Mouse (Mus musculus) liver, embryonic 15.5 days (tissue): ENCODE results near the gene Nme7. TPM values are rescaled to one million over a fixed set of nuclear protein-coding genes. Genes with fewer than 3 reads are reported as not detected.

ENCODE experiments used
- ATAC-seq: fragments of 200-750 bp; cut with Nextera tagmentation; 2 replicates; pipeline ENCODE4 v1.8.0; 2017; ENCODE audit warnings: moderate number of reproducible peaks, mild to moderate bottlenecking, moderate library complexity; ENCODE audit not compliant: insufficient read depth
- H3K27ac ChIP-seq: fragments of 300-500 bp; sonication (generic); replicated peaks from 2 replicates; pipeline ENCODE4 v1.5.1; 2015; ENCODE audit warnings: mild to moderate bottlenecking, inconsistent platforms
- H3K27me3 ChIP-seq: fragments of 300-500 bp; sonication (generic); 2 replicates; pipeline ENCODE4 v1.6.1; 2015; ENCODE audit warnings: mild to moderate bottlenecking, inconsistent platforms
- H3K36me3 ChIP-seq: fragments of 300-500 bp; sonication (generic); replicated peaks from 2 replicates; pipeline ENCODE4 v1.6.1; 2015; ENCODE audit warnings: moderate library complexity, mild to moderate bottlenecking, inconsistent platforms
- H3K4me1 ChIP-seq: fragments of 300-500 bp; sonication (generic); replicated peaks from 2 replicates; pipeline ENCODE4 v1.6.1; 2015; ENCODE audit warnings: inconsistent platforms
- H3K4me2 ChIP-seq: fragments of 300-500 bp; sonication (generic); 2 replicates; pipeline ENCODE4 v1.6.1; 2015; ENCODE audit warnings: moderate library complexity, mild to moderate bottlenecking, inconsistent platforms
- H3K4me3 ChIP-seq: fragments of 300-500 bp; sonication (generic); replicated peaks from 2 replicates; pipeline ENCODE4 v1.5.1; 2015; ENCODE audit warnings: mild to moderate bottlenecking, inconsistent platforms
- H3K9ac ChIP-seq: fragments of 300-500 bp; sonication (generic); 2 replicates; pipeline ENCODE4 v1.6.1; 2015; ENCODE audit warnings: moderate library complexity, mild to moderate bottlenecking, inconsistent platforms
- H3K9me3 ChIP-seq: fragments of 300-500 bp; sonication (generic); replicated peaks from 2 replicates; pipeline ENCODE4 v1.6.1; 2016; ENCODE audit warnings: inconsistent platforms
- WGBS: fragments of 180-500 bp; shearing (Covaris S2); methylation state at CpG from one replicate; pipeline ENCODE4 v1.1.7; 2015; ENCODE audit warnings: mixed read lengths; ENCODE audit not compliant: insufficient replicate concordance; 5-methylcytosine and 5-hydroxymethylcytosine counted together
- polyA plus RNA-seq: library from polyadenylated mRNA; unstranded; fragments of >200 nt; fragmentation: Nextera tagmentation; extraction: Ambion mirVana; gene quantifications from 2 replicates; pipeline ENCODE4 v1.2.1, GENCODE M21; 2015

Nme7 gene
- polyA plus RNA-seq, 1 experiment from 2014 or later: 10.4 TPM

GRCm38 (mm10) chr1:164292040-164292439 is 11.9 kb upstream of the Nme7 start:
- ATAC-seq: no peak
- Histone ChIP-seq H3K4me2 (no peak overlapping the region), H3K4me3 (no peak overlapping the region), H3K9ac (no peak overlapping the region), H3K4me1 (no peaks in the 10 kb centered on the region), H3K36me3 (peaks cover 46% of the 10 kb centered on the region), H3K9me3 (no peaks in the 10 kb centered on the region), H3K27ac (no peak overlapping the region), H3K27me3 (no peaks in the 10 kb centered on the region)
- 78% methylated on average over 5 of the region's 5 CpGs for WGBS

GRCm38 (mm10) chr1:164294071-164294470 is 9.8 kb upstream of the Nme7 start:
- H3K9me3 ChIP-seq: no peaks in the 10 kb centered on the region
- H3K4me2 ChIP-seq: no peak overlapping the region
- no peak overlapping the region for H3K27ac ChIP-seq
- peaks cover 62% of the 10 kb centered on the region for H3K36me3 ChIP-seq
- H3K27me3 ChIP-seq: no peaks in the 10 kb centered on the region
- H3K4me1 ChIP-seq: no peaks in the 10 kb centered on the region
- no peak overlapping the region for H3K4me3 ChIP-seq
- no peak overlapping the region for H3K9ac ChIP-seq
- WGBS: 79% methylated on average over 6 of the region's 6 CpGs
- no peak for ATAC-seq

GRCm38 (mm10) chr1:164296473-164296872 is 7.4 kb upstream of the Nme7 start:
- no peak overlapping the region for H3K4me2 ChIP-seq
- no peaks in the 10 kb centered on the region for H3K9me3 ChIP-seq
- no peak for ATAC-seq
- H3K27me3 ChIP-seq: no peaks in the 10 kb centered on the region
- H3K27ac ChIP-seq: no peak overlapping the region
- WGBS: 79% methylated on average over 4 of the region's 5 CpGs
- H3K9ac ChIP-seq: no peak overlapping the region
- H3K4me3 ChIP-seq: no peak overlapping the region
- H3K4me1 ChIP-seq: no peaks in the 10 kb centered on the region
- peaks cover 74% of the 10 kb centered on the region for H3K36me3 ChIP-seq

GRCm38 (mm10) chr1:164301949-164302348 is 2.0 kb upstream of the Nme7 start:
- H3K9me3 ChIP-seq: no peaks in the 10 kb centered on the region
- H3K4me1 ChIP-seq: peaks cover 15% of the 10 kb centered on the region
- no peak overlapping the region for H3K4me2 ChIP-seq
- whole genome bisulfite sequencing: 62% methylated on average over 4 of the region's 4 CpGs
- no peak overlapping the region for H3K27ac ChIP-seq
- H3K4me3 ChIP-seq: no peak overlapping the region
- no peaks in the 10 kb centered on the region for H3K27me3 ChIP-seq
- no peak overlapping the region for H3K9ac ChIP-seq
- ATAC-seq: no peak
- H3K36me3 ChIP-seq: peaks cover 55% of the 10 kb centered on the region

DNA sequence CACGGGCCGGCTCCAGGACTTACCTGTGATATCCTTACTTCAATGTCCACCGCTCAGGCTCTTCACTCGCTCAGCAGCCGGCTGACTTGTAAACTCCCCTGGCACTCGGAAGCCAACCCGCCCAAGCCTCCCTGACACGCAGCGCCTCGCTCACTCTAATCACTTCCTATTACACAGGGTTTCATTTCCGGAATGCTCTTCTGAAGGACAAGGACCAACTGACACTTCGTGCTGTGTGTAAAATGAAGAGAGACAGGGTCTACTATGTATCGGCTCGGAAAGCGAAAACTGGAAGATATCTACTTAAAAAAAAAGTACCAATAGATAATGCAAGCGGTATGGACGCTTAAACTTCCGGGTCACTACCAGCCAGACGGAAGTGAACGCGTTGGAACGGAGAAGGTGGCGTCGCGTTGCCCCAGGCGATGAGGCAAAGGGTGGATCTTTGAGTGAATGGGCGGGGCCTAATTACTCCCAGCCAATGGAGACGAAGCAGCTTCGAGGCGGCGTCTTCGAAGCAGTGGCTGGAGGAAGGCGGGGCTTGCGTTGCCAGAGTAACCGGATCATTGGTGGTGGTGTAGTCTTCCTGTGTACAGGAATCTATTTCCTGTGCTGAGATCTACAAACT is 3.3 kb downstream of the Nme7 start, which contains the start of gene Blzf1:
Blzf1 (minus strand) TSS at position 366 of the 628 bp plus-strand sequence.
- Histone ChIP-seq H3K4me2 (peak within 1 kb of the TSS; percentile 89), H3K9me3 (no peaks in the 10 kb centered on the region), H3K27ac (peak within 1 kb of the TSS; percentile 81), H3K9ac (peak within 1 kb of the TSS; percentile 77), H3K4me1 (peaks cover 24% of the 10 kb centered on the region), H3K36me3 (peaks cover 10% of the 10 kb centered on the region), H3K4me3 (peak within 1 kb of the TSS; percentile 82), H3K27me3 (no peaks in the 10 kb centered on the region)
- peak; percentile 99 for ATAC-seq
- under 1% methylated on average over 35 of the region's 35 CpGs for WGBS

- H3K9ac ChIP-seq: peak overlapping the region; percentile 61
- WGBS: 8% methylated on average over 10 of the region's 10 CpGs
These were observed 4.0 kb downstream of the Nme7 start for GRCm38 (mm10) chr1:164307922-164308321.

GRCm38 (mm10) chr1:164314085-164314484 is 10.2 kb downstream of the Nme7 start:
- Histone ChIP-seq H3K4me1 (peaks cover 6% of the 10 kb centered on the region; the same call in 1 of the 2 replicates), H3K9me3 (no peaks in the 10 kb centered on the region), H3K4me2 (no peak overlapping the region), H3K4me3 (no peak overlapping the region), H3K36me3 (no peaks in the 10 kb centered on the region), H3K27me3 (no peaks in the 10 kb centered on the region), H3K27ac (no peak overlapping the region), H3K9ac (no peak overlapping the region)
- no peak for ATAC-seq
- 76% methylated on average over 5 of the region's 5 CpGs for WGBS

More at GRCm38 (mm10) chr1:164307922-164308321, 4.0 kb downstream of the Nme7 start:
- peaks cover 3% of the 10 kb centered on the region; the same call in 1 of the 2 replicates for H3K36me3 ChIP-seq
- no peak overlapping the region; the same call in 1 of the 2 replicates for H3K27ac ChIP-seq
- H3K27me3 ChIP-seq: no peaks in the 10 kb centered on the region
- H3K4me3 ChIP-seq: peak overlapping the region; percentile 82
- peaks cover 24% of the 10 kb centered on the region for H3K4me1 ChIP-seq
- ATAC-seq: no peak
- H3K9me3 ChIP-seq: no peaks in the 10 kb centered on the region
- peak overlapping the region; percentile 89 for H3K4me2 ChIP-seq

- Histone ChIP-seq H3K9ac (no peak overlapping the region), H3K4me1 (peaks cover 13% of the 10 kb centered on the region), H3K4me3 (no peak overlapping the region), H3K27me3 (no peaks in the 10 kb centered on the region), H3K4me2 (no peak overlapping the region), H3K9me3 (no peaks in the 10 kb centered on the region), H3K36me3 (no peaks in the 10 kb centered on the region), H3K27ac (no peak overlapping the region)
- 58% methylated on average over 8 of the region's 8 CpGs for WGBS
- ATAC-seq: no peak
These were observed 11.3 kb downstream of the Nme7 start for GRCm38 (mm10) chr1:164315266-164315665.

DNA sequence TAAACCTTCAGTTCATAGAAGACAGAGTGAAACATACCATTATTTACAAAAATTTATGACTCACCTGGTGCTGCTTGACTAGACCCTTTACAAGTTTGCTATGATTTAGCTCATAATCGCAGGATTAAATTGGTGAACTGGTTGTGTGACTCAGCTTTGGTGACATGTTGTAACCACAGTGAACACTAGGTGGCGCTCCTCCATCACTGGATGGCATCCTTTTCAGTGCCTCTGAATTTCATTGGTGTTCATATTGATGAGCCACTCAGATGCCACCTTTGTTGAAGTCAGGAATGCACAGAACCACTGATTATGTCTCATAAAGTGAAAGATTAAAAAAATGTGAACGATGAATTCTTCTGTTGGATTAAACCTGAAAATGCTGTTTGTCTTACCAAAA is 12.8 kb downstream of the Nme7 start:
- WGBS: 18% methylated on average over 3 of the region's 3 CpGs

GRCm38 (mm10) chr1:164317261-164317660 is 13.3 kb downstream of the Nme7 start:
- Histone ChIP-seq H3K4me3 (no peak overlapping the region), H3K27ac (no peak overlapping the region), H3K36me3 (no peaks in the 10 kb centered on the region), H3K9me3 (no peaks in the 10 kb centered on the region), H3K9ac (no peak overlapping the region), H3K27me3 (no peaks in the 10 kb centered on the region), H3K4me1 (peaks cover 17% of the 10 kb centered on the region), H3K4me2 (no peak overlapping the region)
- no peak for ATAC-seq
- 54% methylated on average over 9 of the region's 9 CpGs for WGBS

More for the DNA sequence above, 12.8 kb downstream of the Nme7 start:
- no peaks in the 10 kb centered on the region for H3K27me3 ChIP-seq
- peaks cover 17% of the 10 kb centered on the region for H3K4me1 ChIP-seq
- H3K4me3 ChIP-seq: no peak overlapping the region
- no peaks in the 10 kb centered on the region for H3K9me3 ChIP-seq
- ATAC-seq: no peak
- H3K36me3 ChIP-seq: no peaks in the 10 kb centered on the region
- no peak overlapping the region for H3K4me2 ChIP-seq
- no peak overlapping the region for H3K9ac ChIP-seq
- H3K27ac ChIP-seq: no peak overlapping the region

DNA sequence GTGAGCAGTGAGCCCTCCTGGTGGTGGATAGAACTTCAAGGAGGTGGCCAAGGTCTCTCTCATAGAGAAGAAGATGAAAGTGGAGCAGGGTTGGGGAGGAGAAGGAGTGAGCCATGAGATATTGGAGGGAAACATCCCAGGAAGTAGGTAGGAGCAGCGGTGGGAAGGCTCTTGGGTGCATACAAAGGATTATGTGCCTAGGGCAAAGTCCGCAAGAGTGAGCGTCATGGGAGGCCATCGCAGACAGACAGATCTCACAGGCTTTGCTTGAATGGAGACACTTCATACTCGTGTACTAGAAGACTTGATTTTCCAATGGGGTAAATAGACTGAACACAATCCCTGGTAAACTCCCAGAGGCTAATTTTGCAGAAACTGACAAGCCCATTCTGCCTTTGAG is 14.6 kb downstream of the Nme7 start:
- Histone ChIP-seq H3K4me2 (no peak overlapping the region), H3K9me3 (no peaks in the 10 kb centered on the region), H3K36me3 (no peaks in the 10 kb centered on the region), H3K9ac (no peak overlapping the region), H3K4me3 (no peak overlapping the region), H3K27me3 (no peaks in the 10 kb centered on the region), H3K4me1 (peaks cover 17% of the 10 kb centered on the region), H3K27ac (no peak overlapping the region)
- 72% methylated on average over 5 of the region's 5 CpGs for WGBS
- ATAC-seq: no peak
